Comparison of ENCODE assay signal across 18 mouse cellular contexts in genomic region chr11:57564564-57564963, GRCm38 (mm10). TPM values are rescaled to one million over a fixed set of nuclear protein-coding genes. Genes with fewer than 3 reads are reported as not detected.
A peak's percentile ranks its signal among the peaks of the same experiment; 100 is the strongest.
DNase-seq lines count a peak whose midpoint lies in the region; ATAC-seq lines count a peak whose summit lies in the region.
"Had no signal": no experiment of that assay in that cellular context is flagged by ENCODE, and none has a peak within 500 bp of the region (broad histone marks: within the 10 kb centered on the region; RNA-seq: fewer than 3 reads in every experiment).

No protein-coding gene starts in this region.

- H3K4me2 ChIP-seq in heart, embryonic 13.5 days = 0 out of 2 replicates have a peak overlapping the region, but pooled peaks have one; percentile 9
- H3K4me2 ChIP-seq in midbrain, embryonic 16.5 days (ENCODE audit: low read length) = no peak overlapping the region
- no peak overlapping the region for H3K4me2 ChIP-seq in midbrain, embryonic 14.5 days (ENCODE audit: low read length)
- H3K4me2 ChIP-seq: hindbrain, embryonic 13.5 days; midbrain, embryonic 11.5 days had no signal

- H3K9me3 ChIP-seq in heart, embryonic 13.5 days = peaks cover 2% of the 10 kb centered on the region
- no peaks in the 10 kb centered on the region for H3K9me3 ChIP-seq in midbrain, embryonic 16.5 days (replicated peaks; ENCODE audit: control insufficient read depth, low read length, poor library complexity, severe bottlenecking)
- no peaks in the 10 kb centered on the region for H3K9me3 ChIP-seq in midbrain, embryonic 14.5 days (ENCODE audit: control insufficient read depth, low read length)

- peaks cover 17% of the 10 kb centered on the region for H3K4me1 ChIP-seq in heart, embryonic 13.5 days
- peaks cover 12% of the 10 kb centered on the region for H3K4me1 ChIP-seq in midbrain, embryonic 16.5 days (ENCODE audit: control insufficient read depth, insufficient read depth, low read length)
- peaks cover 19% of the 10 kb centered on the region for H3K4me1 ChIP-seq in midbrain, embryonic 14.5 days (ENCODE audit: control insufficient read depth, insufficient read depth, low read length)

- H3K27me3 ChIP-seq in heart, embryonic 13.5 days (replicated peaks) = peaks cover 12% of the 10 kb centered on the region; the same call in 1 of the 2 replicates
- H3K27me3 ChIP-seq in midbrain, embryonic 16.5 days (ENCODE audit: control insufficient read depth, insufficient read depth, low read depth, low read length) = no peaks in the 10 kb centered on the region
- no peaks in the 10 kb centered on the region for H3K27me3 ChIP-seq in midbrain, embryonic 14.5 days (ENCODE audit: control insufficient read depth, insufficient read depth, low read length)
- H3K27me3 ChIP-seq: hindbrain, embryonic 13.5 days had no signal

- H3K27ac ChIP-seq in heart, embryonic 13.5 days (replicated peaks) = no peak overlapping the region
- no peak overlapping the region for H3K27ac ChIP-seq in midbrain, embryonic 16.5 days (ENCODE audit: low read length)
- H3K27ac ChIP-seq in midbrain, embryonic 14.5 days (replicated peaks; ENCODE audit: low read depth, low read length) = no peak overlapping the region
- H3K27ac ChIP-seq: hindbrain, embryonic 13.5 days; liver, embryonic 14.5 days; macrophage had no signal

- DNase-seq in adrenal gland, adult 2 months = peak; percentile 22
- DNase-seq in adrenal gland, postnatal 4 days (ENCODE audit: low spot score in 2 of 2) = no peak
- DNase-seq in heart, postnatal 36 days = no peak
- DNase-seq in midbrain, embryonic 14.5 days = no peak
- DNase-seq in urinary bladder, postnatal 36 days (ENCODE audit: low spot score in 2 of 2) = no peak
- DNase-seq in embryo, embryonic 10 days (ENCODE audit: low spot score) = no peak
- DNase-seq: cerebellum, adult 11 months; cerebellum, postnatal 25 days; left cerebral cortex, postnatal 4 days; thymus, postnatal 25 days had no signal

- no peaks in the 10 kb centered on the region for H3K36me3 ChIP-seq in heart, embryonic 13.5 days
- H3K36me3 ChIP-seq in midbrain, embryonic 16.5 days (ENCODE audit: control insufficient read depth, insufficient read depth, low read length) = no peaks in the 10 kb centered on the region
- no peaks in the 10 kb centered on the region for H3K36me3 ChIP-seq in midbrain, embryonic 14.5 days (ENCODE audit: control insufficient read depth, insufficient read depth, low read length)
- H3K36me3 ChIP-seq: hindbrain, embryonic 13.5 days had no signal

- 51% methylated on average over 12 of the region's 12 CpGs for WGBS in heart, embryonic 13.5 days
- 66% methylated on average over 12 of the region's 12 CpGs for WGBS in midbrain, embryonic 16.5 days
- 67% methylated on average over 12 of the region's 12 CpGs for WGBS in midbrain, embryonic 14.5 days

- no peak overlapping the region for H3K9ac ChIP-seq in heart, embryonic 13.5 days
- 0 out of 2 replicates have a peak overlapping the region, but pooled peaks have one; percentile 20 for H3K9ac ChIP-seq in midbrain, embryonic 16.5 days (ENCODE audit: low read depth, low read length)
- H3K9ac ChIP-seq in midbrain, embryonic 14.5 days (replicated peaks; ENCODE audit: low read length) = no peak overlapping the region
- H3K9ac ChIP-seq: hindbrain, embryonic 13.5 days; liver, embryonic 14.5 days had no signal

- ATAC-seq in heart, embryonic 13.5 days (ENCODE audit: extremely low read depth, insufficient number of reproducible peaks, low FRiP score, low TSS enrichment) = no peak
- no peak for ATAC-seq in midbrain, embryonic 16.5 days
- no peak for ATAC-seq in midbrain, embryonic 14.5 days (ENCODE audit: low FRiP score, low TSS enrichment)
- ATAC-seq: intestine, postnatal 0 days had no signal

- intact Hi-C loops in heart, postnatal 36 days (cut with DNase I) = no loop called here

- H3K4me3 ChIP-seq in heart, embryonic 13.5 days = no peak overlapping the region
- no peak overlapping the region for H3K4me3 ChIP-seq in midbrain, embryonic 16.5 days (ENCODE audit: low read depth, low read length)
- H3K4me3 ChIP-seq in midbrain, embryonic 14.5 days (replicated peaks; ENCODE audit: low read depth, low read length) = no peak overlapping the region
- H3K4me3 ChIP-seq: erythroblast, embryonic 14.5 days; hindbrain, embryonic 13.5 days had no signal

RNA-seq across cellular contexts. Expression of gene Mfap3, which starts 46.1 kb away (rescaled TPM):
- 10 to 100 TPM; 22.3 to 26.3 TPM for total RNA-seq in adrenal gland, adult 2 months (2021)
- polyA plus RNA-seq in adrenal gland, adult 2 months (2012; rRNA removed) = 5.0 and 6.7 TPM in 2 replicates
- total RNA-seq in adrenal gland, postnatal 4 days (2021) = 10 to 100 TPM; 41.0 to 45.2 TPM
- 27.2 and 31.3 TPM in 2 replicates for polyA plus RNA-seq in heart, embryonic 13.5 days (2015; fragmentation: Nextera tagmentation; extraction: Ambion mirVana)
- 10 to 100 TPM; 13.3 to 16.2 TPM for total RNA-seq in heart, postnatal 36 days (2021)
- 63.8 and 64.3 TPM in 2 replicates for polyA plus RNA-seq in midbrain, embryonic 16.5 days (2015; fragmentation: Nextera tagmentation; extraction: Ambion mirVana)
- 53.4 and 68.1 TPM in 2 replicates for polyA plus RNA-seq in midbrain, embryonic 14.5 days (2014; fragmentation: Nextera tagmentation; extraction: Ambion mirVana)

RNA-seq across cellular contexts. Expression of gene Fam114a2, which starts 46.1 kb away (rescaled TPM):
- total RNA-seq in adrenal gland, adult 2 months (2021) = 10 to 100 TPM; 62.1 to 66.5 TPM
- polyA plus RNA-seq in adrenal gland, adult 2 months (2012; rRNA removed) = 18.1 and 22.7 TPM in 2 replicates
- 10 to 100 TPM; 54.9 to 60.5 TPM for total RNA-seq in adrenal gland, postnatal 4 days (2021)
- 63.5 and 64.4 TPM in 2 replicates for polyA plus RNA-seq in heart, embryonic 13.5 days (2015; fragmentation: Nextera tagmentation; extraction: Ambion mirVana)
- total RNA-seq in heart, postnatal 36 days (2021) = 10 to 100 TPM; 44.6 to 45.6 TPM
- 77.4 and 88.9 TPM in 2 replicates for polyA plus RNA-seq in midbrain, embryonic 16.5 days (2015; fragmentation: Nextera tagmentation; extraction: Ambion mirVana)
- polyA plus RNA-seq in midbrain, embryonic 14.5 days (2014; fragmentation: Nextera tagmentation; extraction: Ambion mirVana) = 62.4 and 70.0 TPM in 2 replicates
